16 mouse cellular contexts compared by ENCODE assay signal in genomic region chr6:85294004-85294379, GRCm38 (mm10). TPM values are rescaled to one million over a fixed set of nuclear protein-coding genes. Genes with fewer than 3 reads are reported as not detected.
DNase-seq lines count a peak whose midpoint lies in the region; ATAC-seq and TF ChIP-seq lines count a peak whose summit lies in the region.
"Had no signal": no experiment of that assay in that cellular context is flagged by ENCODE, and none has a peak within 500 bp of the region (broad histone marks: within the 10 kb centered on the region; RNA-seq: fewer than 3 reads in every experiment).

No protein-coding gene starts in this region.

- H3K27ac ChIP-seq in layer of hippocampus, adult 2 months = peak overlapping the region; percentile 50; the same call in 1 of the 2 replicates
- peak overlapping the region; percentile 87 for H3K27ac ChIP-seq in forebrain, embryonic 10.5 days
- H3K27ac ChIP-seq in hindbrain, embryonic 11.5 days (ENCODE audit: low read depth, low read length) = no peak overlapping the region
- no peak overlapping the region for H3K27ac ChIP-seq in midbrain, embryonic 16.5 days (ENCODE audit: low read length)
- H3K27ac ChIP-seq: embryonic facial prominence, embryonic 12.5 days; liver, embryonic 12.5 days had no signal

- no peaks in the 10 kb centered on the region for H3K9me3 ChIP-seq in forebrain, embryonic 10.5 days
- H3K9me3 ChIP-seq in hindbrain, embryonic 11.5 days (ENCODE audit: control insufficient read depth, low read length) = no peaks in the 10 kb centered on the region
- H3K9me3 ChIP-seq in midbrain, embryonic 16.5 days (replicated peaks; ENCODE audit: control insufficient read depth, low read length, poor library complexity, severe bottlenecking) = no peaks in the 10 kb centered on the region
- H3K9me3 ChIP-seq: embryonic facial prominence, embryonic 12.5 days; liver, embryonic 12.5 days had no signal

- no peaks in the 10 kb centered on the region for H3K27me3 ChIP-seq in forebrain, embryonic 10.5 days (ENCODE audit: poor library complexity, severe bottlenecking)
- no peaks in the 10 kb centered on the region for H3K27me3 ChIP-seq in hindbrain, embryonic 11.5 days (ENCODE audit: control insufficient read depth, insufficient read depth, low read length)
- H3K27me3 ChIP-seq in midbrain, embryonic 16.5 days (ENCODE audit: control insufficient read depth, insufficient read depth, low read depth, low read length) = no peaks in the 10 kb centered on the region
- H3K27me3 ChIP-seq: CH12.LX; embryonic facial prominence, embryonic 12.5 days; heart, embryonic 12.5 days; liver, embryonic 12.5 days had no signal

- DNase-seq in layer of hippocampus, adult 2 months (ENCODE audit: low spot score in 2 of 2) = no peak
- DNase-seq in layer of hippocampus, adult 18-20 months (ENCODE audit: low spot score in 2 of 2) = no peak
- DNase-seq in forebrain, embryonic 10.5 days (ENCODE audit: extremely low spot score, low spot score) = no peak
- DNase-seq in hindbrain, embryonic 11.5 days (ENCODE audit: low spot score) = peak; percentile 9
- no peak for DNase-seq in gastrocnemius, postnatal 14 days
- no peak for DNase-seq in frontal cortex, postnatal 25 days (ENCODE audit: low spot score in 2 of 2)
- no peak for DNase-seq in heart, adult 18-20 months
- DNase-seq: gastrocnemius, postnatal 36 days; heart, postnatal 4 days; thymus, adult 2 months had no signal

- no peak overlapping the region for H3K4me2 ChIP-seq in hindbrain, embryonic 11.5 days (replicated peaks; ENCODE audit: low read depth, low read length)
- H3K4me2 ChIP-seq in midbrain, embryonic 16.5 days (ENCODE audit: low read length) = no peak overlapping the region
- H3K4me2 ChIP-seq: embryonic facial prominence, embryonic 12.5 days; heart, embryonic 12.5 days; liver, embryonic 12.5 days had no signal

- WGBS in forebrain, embryonic 10.5 days = 47% methylated on average over 5 of the region's 5 CpGs
- WGBS in hindbrain, embryonic 11.5 days = 71% methylated on average over 5 of the region's 5 CpGs
- 45% methylated on average over 5 of the region's 5 CpGs for WGBS in midbrain, embryonic 16.5 days

- TF ChIP-seq CTCF in layer of hippocampus, adult 2 months (conservative IDR thresholded peaks at IDR 0.05) = no peak

- no peak for ATAC-seq in hindbrain, embryonic 11.5 days (ENCODE audit: low FRiP score)
- 0 out of 2 replicates have a peak, but pooled peaks have one; percentile 11 for ATAC-seq in midbrain, embryonic 16.5 days
- ATAC-seq: activated CD4-positive, CD25-positive, alpha-beta regulatory T cell, adult 4 months had no signal

- H3K4me1 ChIP-seq in forebrain, embryonic 10.5 days = peaks cover 41% of the 10 kb centered on the region
- no peaks in the 10 kb centered on the region for H3K4me1 ChIP-seq in hindbrain, embryonic 11.5 days (replicated peaks; ENCODE audit: control insufficient read depth, insufficient read depth, low read length)
- H3K4me1 ChIP-seq in midbrain, embryonic 16.5 days (ENCODE audit: control insufficient read depth, insufficient read depth, low read length) = peaks cover 8% of the 10 kb centered on the region; the same call in 1 of the 2 replicates

- no peak overlapping the region for H3K4me3 ChIP-seq in layer of hippocampus, adult 2 months
- H3K4me3 ChIP-seq in forebrain, embryonic 10.5 days = no peak overlapping the region; the same call in 1 of the 2 replicates
- H3K4me3 ChIP-seq in hindbrain, embryonic 11.5 days (ENCODE audit: low read depth, low read length) = no peak overlapping the region
- H3K4me3 ChIP-seq in midbrain, embryonic 16.5 days (ENCODE audit: low read depth, low read length) = no peak overlapping the region
- H3K4me3 ChIP-seq: embryonic facial prominence, embryonic 12.5 days; heart, embryonic 12.5 days; liver, embryonic 12.5 days had no signal

- no peak overlapping the region for H3K9ac ChIP-seq in hindbrain, embryonic 11.5 days (ENCODE audit: low read depth, low read length)
- no peak overlapping the region for H3K9ac ChIP-seq in midbrain, embryonic 16.5 days (ENCODE audit: low read depth, low read length)
- H3K9ac ChIP-seq: embryonic facial prominence, embryonic 12.5 days; heart, embryonic 12.5 days; liver, embryonic 12.5 days had no signal

- peaks cover 9% of the 10 kb centered on the region for H3K36me3 ChIP-seq in forebrain, embryonic 10.5 days (replicated peaks)
- no peaks in the 10 kb centered on the region for H3K36me3 ChIP-seq in hindbrain, embryonic 11.5 days (ENCODE audit: control insufficient read depth, insufficient read depth, low read length)
- no peaks in the 10 kb centered on the region for H3K36me3 ChIP-seq in midbrain, embryonic 16.5 days (ENCODE audit: control insufficient read depth, insufficient read depth, low read length)
- H3K36me3 ChIP-seq: embryonic facial prominence, embryonic 12.5 days; heart, embryonic 12.5 days; liver, embryonic 12.5 days had no signal

- intact Hi-C loops in gastrocnemius, postnatal 14 days (cut with DNase I; ENCODE audit: low total_unique reads) = no loop called here

RNA-seq across cellular contexts. Expression of gene Sfxn5, which starts 39.2 kb away (rescaled TPM):
- 100 to 1,000 TPM; 167 to 175 TPM for total RNA-seq in layer of hippocampus, adult 2 months (2021)
- 100 to 1,000 TPM; 177 TPM for total RNA-seq in layer of hippocampus, adult 18-20 months (2021)
- 11.7 and 14.3 TPM in 2 replicates for polyA plus RNA-seq in forebrain, embryonic 10.5 days (2016; fragmentation: Nextera tagmentation; extraction: Ambion mirVana)
- 5.1 and 6.2 TPM in 2 replicates for polyA plus RNA-seq in hindbrain, embryonic 11.5 days (2014; fragmentation: Nextera tagmentation; extraction: Ambion mirVana)
- polyA plus RNA-seq in midbrain, embryonic 16.5 days (2015; fragmentation: Nextera tagmentation; extraction: Ambion mirVana) = 27.6 and 41.3 TPM in 2 replicates
- 1 to 10 TPM; 2.7 to 4.1 TPM for total RNA-seq in gastrocnemius, postnatal 14 days (2021)
- 1 to 10 TPM; 2.8 to 5.7 TPM for total RNA-seq in heart, adult 18-20 months (2021)

Comparison
In these comparisons a context has a peak if more than half of its experiments do, and no peak if none do; other contexts are left out.
1. H3K27ac ChIP-seq: peak in layer of hippocampus, adult 2 months (single experiment) and forebrain, embryonic 10.5 days (single experiment); none in hindbrain, embryonic 11.5 days (single experiment) and midbrain, embryonic 16.5 days (single experiment).
2. RNA of gene Sfxn5, which starts 39.2 kb away (total RNA-seq): 177 TPM in layer of hippocampus, adult 18-20 months and 167 to 175 TPM in layer of hippocampus, adult 2 months; 2.8 to 5.7 TPM in heart, adult 18-20 months and 2.7 to 4.1 TPM in gastrocnemius, postnatal 14 days; every median in the first group is over 10 times any median in the second.